Mouse (Mus musculus) common myeloid progenitor, adult 5-6 weeks (primary cell): ENCODE measurements around the gene Mchr1. TPM values are rescaled to one million over a fixed set of nuclear protein-coding genes. Genes with fewer than 3 reads are reported as not detected.

Experiments
- ATAC-seq: replicated peaks from 2 replicates; pipeline ENCODE4 v1.8.0; 2016; ENCODE audit warnings: low read depth, mild to moderate bottlenecking, moderate TSS enrichment, inconsistent platforms; ENCODE audit not compliant: poor library complexity, severe bottlenecking
- total RNA-seq: library from RNA; stranded (forward); fragments of 200-1000, 187-1606 nt; gene quantifications from 2 replicates; pipeline ENCODE4 v1.2.3, GENCODE M21; 2017

Gene Mchr1
- total RNA-seq, 1 experiment from 2014 or later, result not detected

GRCm38 (mm10) chr15:81264392-81265095 lies 29.2 kb downstream of the Mchr1 start:
- 0 out of 2 replicates have a peak, but pooled peaks have one; percentile 22 for ATAC-seq

- no peak for ATAC-seq
These were observed 32.1 kb downstream of the Mchr1 start for GRCm38 (mm10) chr15:81267416-81267815.

- no peak for ATAC-seq
These were observed 37.2 kb downstream of the Mchr1 start for GRCm38 (mm10) chr15:81272305-81273053.

- ATAC-seq, result no peak
These were observed 38.1 kb downstream of the Mchr1 start for GRCm38 (mm10) chr15:81273361-81273760.

- ATAC-seq, result no peak
These were observed 42.6 kb downstream of the Mchr1 start for GRCm38 (mm10) chr15:81277928-81278327.

- ATAC-seq, result no peak
These were observed 43.4 kb downstream of the Mchr1 start for GRCm38 (mm10) chr15:81278699-81279098.

GRCm38 (mm10) chr15:81284121-81284734 lies 48.9 kb downstream of the Mchr1 start:
- no peak for ATAC-seq

Other genes starting within 250 kb of the Mchr1 start
- 10.5 and 13.8 TPM in 2 replicates for gene Mrtfa, start 44.7 kb upstream of the Mchr1 start, total RNA-seq
- gene Slc25a17, start 125.3 kb downstream of the Mchr1 start, total RNA-seq, result 82.7 and 97.2 TPM in 2 replicates
- gene St13, start 164.6 kb downstream of the Mchr1 start, total RNA-seq, result 391 and 469 TPM in 2 replicates
- 16.2 and 25.1 TPM in 2 replicates for gene Xpnpep3, start 164.6 kb downstream of the Mchr1 start, total RNA-seq
- 0.15 TPM in 1 of 2 replicates, not detected in the other for gene Dnajb7, start 172.8 kb downstream of the Mchr1 start, total RNA-seq
- 202 and 239 TPM in 2 replicates for gene Rbx1, start 230.8 kb downstream of the Mchr1 start, total RNA-seq